Mouse (Mus musculus): ENCODE data around the gene Zfp266.

DNA sequence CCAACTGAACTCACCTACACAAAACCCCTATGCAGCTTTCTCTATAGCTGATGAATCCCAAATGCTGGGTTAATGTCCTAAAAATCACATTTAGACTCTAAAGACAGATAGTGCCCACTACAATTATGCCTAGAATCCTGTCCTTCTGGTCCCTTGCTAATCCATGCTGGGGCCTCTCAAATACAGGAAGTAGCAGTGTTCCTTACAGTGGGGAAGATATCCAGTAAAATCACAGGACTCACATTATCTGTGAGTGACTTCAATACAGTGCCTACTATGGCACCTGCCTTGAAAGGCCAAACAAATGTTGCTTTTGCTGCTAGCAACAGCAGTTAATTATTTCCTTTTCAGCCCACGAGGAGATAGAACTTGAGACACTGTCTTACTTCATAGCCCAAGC lies 10.9 kb downstream of the Zfp266 start:
- TF ChIP-seq POLR2A (IDR thresholded peaks at IDR 0.05; ENCODE audit: borderline replicate concordance, control insufficient read depth, low read depth, low read length) (no peak), CTCF (IDR thresholded peaks at IDR 0.05; ENCODE audit: control insufficient read depth, insufficient read depth, low read length) (no peak)

Data from bone marrow, adult 2 months (tissue).